ENCODE assay signal across 12 mouse cellular contexts in the genomic region with DNA sequence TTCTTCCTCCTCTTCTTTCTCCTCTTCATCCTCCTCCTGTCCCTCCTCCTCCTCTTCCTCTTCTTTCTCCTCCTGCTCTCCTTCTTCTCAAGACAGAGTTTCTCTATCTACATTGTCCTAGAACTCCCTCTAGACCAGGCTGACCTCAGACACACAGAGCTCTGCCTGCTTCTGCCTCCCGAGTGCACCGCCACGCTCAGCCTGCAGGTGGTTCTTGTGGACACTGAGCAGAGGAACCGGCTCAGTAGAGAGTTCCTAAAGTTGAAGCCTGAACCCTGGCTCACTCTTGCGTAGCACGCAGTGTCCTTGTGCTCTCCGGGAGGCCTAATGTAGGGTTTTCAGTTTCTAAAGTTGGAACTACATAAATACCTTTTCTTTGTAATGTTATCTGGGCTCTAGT.
DNase-seq lines count a peak whose midpoint lies in the region; ATAC-seq and TF ChIP-seq lines count a peak whose summit lies in the region.
"Had no signal": no experiment of that assay in that cellular context is flagged by ENCODE, and none has a peak within 500 bp of the region (broad histone marks: within the 10 kb centered on the region; RNA-seq: fewer than 3 reads in every experiment).

No protein-coding gene starts in this region.

- H3K9me3 ChIP-seq in kidney, embryonic 15.5 days (replicated peaks): no peaks in the 10 kb centered on the region
- H3K9me3 ChIP-seq in CH12.LX (replicated peaks; ENCODE audit: low read length): no peaks in the 10 kb centered on the region
- no peaks in the 10 kb centered on the region for H3K9me3 ChIP-seq in forebrain, embryonic 15.5 days
- H3K9me3 ChIP-seq: liver, embryonic 15.5 days had no signal

- no peak overlapping the region for H3K27ac ChIP-seq in kidney, embryonic 15.5 days
- no peak overlapping the region for H3K27ac ChIP-seq in CH12.LX (ENCODE audit: insufficient read depth, low read depth)
- no peak overlapping the region for H3K27ac ChIP-seq in forebrain, embryonic 15.5 days (replicated peaks)
- H3K27ac ChIP-seq: liver, embryonic 15.5 days had no signal

- TF ChIP-seq RAD21 in CH12.LX (IDR thresholded peaks at IDR 0.05; ENCODE audit: low read depth, low read length): peak; percentile 38

- DNase-seq in kidney, postnatal 25 days: peak; percentile 46 to 52
- DNase-seq in CH12.LX (ENCODE audit: extremely low read depth) (peak; percentile 33), adipocyte (ENCODE audit: low spot score) (peak; percentile 42)
- DNase-seq in right cerebral cortex, adult 2 months (ENCODE audit: low spot score in 2 of 2): no peak
- no peak for DNase-seq in left cerebral cortex, adult 9 months (ENCODE audit: low spot score in 2 of 2)
- DNase-seq: cerebellum, adult 9-11 months; heart, adult 18-20 months; kidney, postnatal 14 days had no signal

- H3K9ac ChIP-seq in kidney, embryonic 15.5 days: no peak overlapping the region
- H3K9ac ChIP-seq in CH12.LX (ENCODE audit: insufficient read depth, low read depth): no peak overlapping the region
- no peak overlapping the region for H3K9ac ChIP-seq in forebrain, embryonic 15.5 days (replicated peaks)
- H3K9ac ChIP-seq: liver, embryonic 15.5 days had no signal

- H3K36me3 ChIP-seq in kidney, embryonic 15.5 days: no peaks in the 10 kb centered on the region
- peaks cover 0 to 4% of the 10 kb centered on the region in 2 experiments for H3K36me3 ChIP-seq in CH12.LX (replicated peaks in 1 of 2; ENCODE audit: control insufficient read depth in 1 of 2, insufficient read depth in 1 of 2, low read length in 1 of 2)
- no peaks in the 10 kb centered on the region for H3K36me3 ChIP-seq in forebrain, embryonic 15.5 days
- H3K36me3 ChIP-seq: liver, embryonic 15.5 days had no signal

- WGBS in kidney, embryonic 15.5 days: 82% methylated on average over 7 of the region's 7 CpGs
- WGBS in forebrain, embryonic 15.5 days: 93% methylated on average over 7 of the region's 7 CpGs

- no peak for ATAC-seq in kidney, embryonic 15.5 days (replicated peaks; ENCODE audit: low FRiP score)
- peak; percentile 74 for ATAC-seq in megakaryocyte progenitor cell, adult 5-6 weeks (replicated peaks; ENCODE audit: poor library complexity)
- ATAC-seq in forebrain, embryonic 15.5 days (replicated peaks): no peak

- no peaks in the 10 kb centered on the region for H3K79me2 ChIP-seq in CH12.LX (replicated peaks; ENCODE audit: control insufficient read depth, extremely low read depth, insufficient read depth, poor library complexity, severe bottlenecking)

- no peaks in the 10 kb centered on the region for H3K4me1 ChIP-seq in kidney, embryonic 15.5 days
- peaks cover 3 to 51% of the 10 kb centered on the region in 2 experiments; a peak in 3 of 4 replicates for H3K4me1 ChIP-seq in CH12.LX (ENCODE audit: control insufficient read depth in 1 of 2, insufficient read depth in 2 of 2)
- no peaks in the 10 kb centered on the region for H3K4me1 ChIP-seq in forebrain, embryonic 15.5 days

- H3K27me3 ChIP-seq in kidney, embryonic 15.5 days: no peaks in the 10 kb centered on the region
- no peaks in the 10 kb centered on the region for H3K27me3 ChIP-seq in CH12.LX (replicated peaks)
- no peaks in the 10 kb centered on the region for H3K27me3 ChIP-seq in forebrain, embryonic 15.5 days
- H3K27me3 ChIP-seq: liver, embryonic 15.5 days had no signal

- TF ChIP-seq CTCF in CH12.LX (conservative IDR thresholded peaks at IDR 0.05 in 1 of 2, IDR thresholded peaks at IDR 0.05 in 1 of 2; ENCODE audit: low read depth in 2 of 2, low read length in 2 of 2): peak in 1 of 2 experiments; percentile 59; a peak in 2 of 4 replicates

- no peak for TF ChIP-seq EP300 in CH12.LX (IDR thresholded peaks at IDR 0.05; ENCODE audit: low read length)

- no peak overlapping the region for H3K4me2 ChIP-seq in kidney, embryonic 15.5 days
- H3K4me2 ChIP-seq in CH12.LX (ENCODE audit: insufficient read depth, low read depth, poor library complexity, severe bottlenecking): no peak overlapping the region
- no peak overlapping the region for H3K4me2 ChIP-seq in forebrain, embryonic 15.5 days (replicated peaks)
- H3K4me2 ChIP-seq: liver, embryonic 15.5 days had no signal

- in situ Hi-C loops in CH12.LX (cut with MboI; ENCODE audit: low pct_ligation_motif_present, low pct_unique_long_range_greater_than_20kb, low sequenced_read_pairs): no loop called here

- H3K4me3 ChIP-seq in kidney, embryonic 15.5 days (replicated peaks): no peak overlapping the region
- no peak overlapping the region for H3K4me3 ChIP-seq in CH12.LX (replicated peaks in 1 of 3; ENCODE audit: low read depth in 2 of 3, low read length in 2 of 3, poor library complexity in 1 of 3)
- no peak overlapping the region for H3K4me3 ChIP-seq in forebrain, embryonic 15.5 days
- H3K4me3 ChIP-seq: liver, embryonic 15.5 days had no signal

- dilution Hi-C loops in CH12.LX (cut with MboI; ENCODE audit: extremely low pct_ligation_motif_present, extremely low pct_unique_long_range_greater_than_20kb, low sequenced_read_pairs): no loop called here

- TF ChIP-seq POLR2A in CH12.LX (IDR thresholded peaks at IDR 0.05; ENCODE audit: low read depth, low read length): no peak

TF ChIP-seq in CH12.LX, 34 proteins besides CTCF, POLR2A, EP300 and RAD21:
- no peak for TF ChIP-seq MXI1 (IDR thresholded peaks at IDR 0.05; ENCODE audit: low read depth, low read length)
- no peak for TF ChIP-seq CHD2 (IDR thresholded peaks at IDR 0.05; ENCODE audit: low read length)
- no peak for TF ChIP-seq IRF4 (IDR thresholded peaks at IDR 0.05; ENCODE audit: low read depth, low read length)
- no peak for TF ChIP-seq USF2 (conservative IDR thresholded peaks at IDR 0.05; ENCODE audit: low read depth, low read length)
- TF ChIP-seq SMC3 (IDR thresholded peaks at IDR 0.05; ENCODE audit: low read depth, low read length): peak; percentile 61

Comparison
In these comparisons a context has a peak if more than half of its experiments do, and no peak if none do; other contexts are left out.
1. DNase-seq: peak in kidney, postnatal 25 days (2 of 2), CH12.LX (single experiment) and adipocyte (single experiment); none in right cerebral cortex, adult 2 months (0 of 2) and left cerebral cortex, adult 9 months (0 of 2).